Mouse (Mus musculus) ES-Bruce4 (cell line): ENCODE measurements at regions not wholly inside any gene's neighbourhood (a gene's known extent, or its start where the extent isn't known, plus 50 kb on each side); places are given as distances from the start of the nearest gene placed in this dataset.
A peak's percentile ranks its signal among the peaks of the same experiment; 100 is the strongest.

Source experiments
- H3K27ac ChIP-seq: 2 replicates; pipeline ENCODE4 v1.5.1; 2012; ENCODE audit warnings: low read length, inconsistent platforms; ENCODE audit not compliant: insufficient read depth
- H3K27me3 ChIP-seq: 2 replicates; pipeline ENCODE4 v1.6.1; 2012; ENCODE audit warnings: mild to moderate bottlenecking, low read length, inconsistent platforms; ENCODE audit not compliant: control insufficient read depth, poor library complexity, insufficient read depth, severe bottlenecking
- H3K36me3 ChIP-seq: 2 replicates; pipeline ENCODE4 v1.6.1; 2012; ENCODE audit warnings: inconsistent platforms, mild to moderate bottlenecking, low read length, moderate library complexity; ENCODE audit not compliant: control insufficient read depth, poor library complexity, insufficient read depth, severe bottlenecking
- H3K4me1 ChIP-seq: one replicate; pipeline ENCODE4 v1.8.1; 2011; ENCODE audit warnings: low read length; ENCODE audit not compliant: control insufficient read depth, insufficient read depth
- H3K4me3 ChIP-seq: 2 replicates; pipeline ENCODE4 v1.5.1; 2011; ENCODE audit warnings: low read depth, mild to moderate bottlenecking, low read length
- H3K9ac ChIP-seq: 2 replicates; pipeline ENCODE4 v1.6.1; 2012; ENCODE audit warnings: low read depth, mild to moderate bottlenecking, inconsistent platforms; ENCODE audit not compliant: poor library complexity, severe bottlenecking
- H3K9me3 ChIP-seq: replicated peaks from 2 replicates; pipeline ENCODE4 v1.6.1; 2012; ENCODE audit warnings: mild to moderate bottlenecking, low read length, inconsistent platforms; ENCODE audit not compliant: control insufficient read depth, poor library complexity, insufficient read depth, severe bottlenecking
- CTCF ChIP-seq: IDR thresholded peaks from one replicate; pipeline ENCODE4 v1.8.1; 2011; ENCODE audit warnings: low read depth, low read length
- EP300 ChIP-seq: IDR thresholded peaks from 2 replicates; pipeline ENCODE4 v1.6.1; 2011; ENCODE audit warnings: low read depth, low read length; ENCODE audit not compliant: insufficient read depth
- POLR2A ChIP-seq: IDR thresholded peaks from one replicate; pipeline ENCODE4 v1.8.1; 2011; ENCODE audit warnings: low read length; ENCODE audit not compliant: insufficient read depth

- Histone ChIP-seq H3K9ac (no peak overlapping the region), H3K36me3 (no peaks in the 10 kb centered on the region), H3K4me3 (no peak overlapping the region), H3K9me3 (no peaks in the 10 kb centered on the region; the same call in 1 of the 2 replicates), H3K27me3 (peaks cover 2% of the 10 kb centered on the region; the same call in 1 of the 2 replicates), H3K27ac (no peak overlapping the region), H3K4me1 (peaks cover 5% of the 10 kb centered on the region)
- peak; percentile 78 for TF ChIP-seq EP300
- TF ChIP-seq POLR2A = no peak
Measured at GRCm38 (mm10) chr8:8984159-8984828, 294.0 kb upstream of the Arglu1 start.

GRCm38 (mm10) chr8:8983133-8983661, 292.9 kb upstream of the Arglu1 start:
- Histone ChIP-seq H3K27me3 (peaks cover 2% of the 10 kb centered on the region; the same call in 1 of the 2 replicates), H3K9me3 (no peaks in the 10 kb centered on the region), H3K9ac (no peak overlapping the region), H3K27ac (no peak overlapping the region), H3K4me1 (peaks cover 5% of the 10 kb centered on the region), H3K36me3 (no peaks in the 10 kb centered on the region), H3K4me3 (no peak overlapping the region)
- no peak for TF ChIP-seq CTCF
- TF ChIP-seq POLR2A = no peak
- no peak for TF ChIP-seq EP300

DNA sequence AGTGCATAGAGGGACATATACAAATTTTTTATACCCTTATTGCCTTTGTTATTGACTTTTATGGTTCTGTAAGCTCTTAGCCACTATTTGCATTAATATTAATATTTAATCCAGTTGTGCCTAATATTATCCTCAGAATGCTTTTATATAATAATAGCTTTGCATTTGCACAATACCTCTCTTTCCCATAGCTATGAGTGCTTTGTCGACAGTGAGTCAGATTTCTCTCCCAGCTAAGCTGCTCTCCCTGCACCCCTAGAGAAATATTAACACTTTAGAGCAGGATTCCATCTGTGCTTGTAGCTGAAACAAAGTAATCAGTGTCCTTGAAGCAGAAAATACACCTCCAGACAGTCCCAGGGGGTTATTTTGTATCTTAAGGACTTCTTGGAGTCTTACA, 288.6 kb upstream of the Arglu1 start:
- Histone ChIP-seq H3K9ac (no peak overlapping the region), H3K9me3 (no peaks in the 10 kb centered on the region), H3K4me1 (peaks cover 3% of the 10 kb centered on the region), H3K36me3 (no peaks in the 10 kb centered on the region), H3K27ac (no peak overlapping the region), H3K4me3 (no peak overlapping the region), H3K27me3 (peaks cover 2% of the 10 kb centered on the region; the same call in 1 of the 2 replicates)
- TF ChIP-seq CTCF (no peak), EP300 (no peak), POLR2A (no peak)

DNA sequence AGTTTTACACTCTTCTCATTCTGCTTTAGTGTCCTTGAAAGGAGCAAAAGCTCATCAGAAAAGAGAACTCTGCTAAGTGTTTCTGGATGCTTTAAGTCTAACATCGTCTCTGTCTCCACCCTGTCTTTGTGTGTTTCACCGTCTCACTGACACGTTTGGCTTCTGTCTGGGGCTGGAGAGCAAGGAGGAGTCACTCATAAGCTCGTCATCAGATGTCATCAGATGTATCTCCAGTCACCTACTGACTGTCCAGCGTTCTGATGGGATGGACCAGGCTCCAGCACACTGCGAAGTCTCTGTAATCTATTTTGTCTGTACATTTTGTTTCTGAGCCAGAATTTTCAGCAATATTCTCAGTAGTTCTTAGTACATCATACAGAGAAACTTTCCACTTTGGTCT, 283.4 kb upstream of the Arglu1 start:
- H3K27me3 ChIP-seq = no peaks in the 10 kb centered on the region
- no peaks in the 10 kb centered on the region for H3K36me3 ChIP-seq
- no peak overlapping the region for H3K27ac ChIP-seq
- H3K9ac ChIP-seq = no peak overlapping the region
- H3K4me3 ChIP-seq = no peak overlapping the region
- no peaks in the 10 kb centered on the region for H3K4me1 ChIP-seq
- TF ChIP-seq CTCF (no peak), POLR2A (no peak), EP300 (no peak)
- no peaks in the 10 kb centered on the region for H3K9me3 ChIP-seq

- H3K9me3 ChIP-seq = no peaks in the 10 kb centered on the region
- no peak overlapping the region for H3K9ac ChIP-seq
- H3K27ac ChIP-seq = no peak overlapping the region
- H3K4me3 ChIP-seq = no peak overlapping the region
- no peak for TF ChIP-seq EP300
- no peak for TF ChIP-seq POLR2A
- TF ChIP-seq CTCF = no peak
- H3K4me1 ChIP-seq = no peaks in the 10 kb centered on the region
- no peaks in the 10 kb centered on the region for H3K36me3 ChIP-seq
- no peaks in the 10 kb centered on the region for H3K27me3 ChIP-seq
Measured at GRCm38 (mm10) chr8:8973334-8973733, 283.0 kb upstream of the Arglu1 start.

- H3K4me3 ChIP-seq = no peak overlapping the region
- no peaks in the 10 kb centered on the region for H3K9me3 ChIP-seq
- H3K9ac ChIP-seq = no peak overlapping the region
- H3K36me3 ChIP-seq = no peaks in the 10 kb centered on the region
- TF ChIP-seq CTCF (no peak), EP300 (no peak), POLR2A (no peak)
- no peak overlapping the region for H3K27ac ChIP-seq
- H3K27me3 ChIP-seq = no peaks in the 10 kb centered on the region
- no peaks in the 10 kb centered on the region for H3K4me1 ChIP-seq
Measured at GRCm38 (mm10) chr8:8970776-8971175, 280.5 kb upstream of the Arglu1 start.
